ENCODE assay signal across 12 mouse cellular contexts in the genomic region with DNA sequence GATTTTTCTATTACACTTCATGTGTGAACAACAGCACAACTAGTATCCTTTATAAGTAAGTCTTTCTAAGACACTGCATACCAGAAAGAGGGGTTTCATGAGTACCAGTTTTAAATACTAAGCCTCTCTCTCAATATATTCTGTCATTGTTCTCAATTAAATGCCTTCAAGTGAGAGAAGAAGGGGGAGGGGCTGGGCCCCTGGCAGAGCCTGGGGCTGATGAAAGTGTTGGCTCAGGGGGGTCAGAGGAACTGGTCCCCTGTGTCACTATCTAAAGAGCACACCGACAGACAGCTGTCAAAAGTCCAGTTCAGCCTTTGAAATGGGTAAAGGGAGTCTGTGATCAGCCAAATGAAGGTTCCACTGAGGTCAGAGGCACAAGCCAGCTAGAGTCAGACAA.
DNase-seq lines count a peak whose midpoint lies in the region; ATAC-seq and TF ChIP-seq lines count a peak whose summit lies in the region.
"Had no signal": no experiment of that assay in that cellular context is flagged by ENCODE, and none has a peak within 500 bp of the region (broad histone marks: within the 10 kb centered on the region; RNA-seq: fewer than 3 reads in every experiment).

No protein-coding gene starts in this region.

- no peak for TF ChIP-seq CTCF in hindbrain, postnatal 0 days (IDR thresholded peaks at IDR 0.05; ENCODE audit: low read depth)

- H3K4me2 ChIP-seq in neural tube, embryonic 13.5 days: no peak overlapping the region
- no peak overlapping the region for H3K4me2 ChIP-seq in forebrain, embryonic 16.5 days (ENCODE audit: low read length)
- no peak overlapping the region for H3K4me2 ChIP-seq in hindbrain, postnatal 0 days (ENCODE audit: low read depth, low read length)
- H3K4me2 ChIP-seq: neural tube, embryonic 12.5 days had no signal

- H3K4me1 ChIP-seq in neural tube, embryonic 13.5 days (replicated peaks): peaks cover 35% of the 10 kb centered on the region
- peaks cover 32% of the 10 kb centered on the region for H3K4me1 ChIP-seq in forebrain, embryonic 16.5 days (replicated peaks; ENCODE audit: control insufficient read depth, insufficient read depth, low read length)
- H3K4me1 ChIP-seq in hindbrain, postnatal 0 days (ENCODE audit: insufficient read depth, low read length): peaks cover 25% of the 10 kb centered on the region

- H3K9ac ChIP-seq in neural tube, embryonic 13.5 days: no peak overlapping the region
- no peak overlapping the region for H3K9ac ChIP-seq in forebrain, embryonic 16.5 days (replicated peaks; ENCODE audit: low read depth, low read length)
- H3K9ac ChIP-seq in hindbrain, postnatal 0 days (replicated peaks; ENCODE audit: low read length): no peak overlapping the region
- H3K9ac ChIP-seq: neural tube, embryonic 12.5 days had no signal

- no peak for ATAC-seq in neural tube, embryonic 13.5 days (ENCODE audit: low read depth)
- ATAC-seq in forebrain, embryonic 16.5 days: 0 out of 2 replicates have a peak, but pooled peaks have one; percentile 7
- no peak for ATAC-seq in hindbrain, postnatal 0 days

- H3K27me3 ChIP-seq in neural tube, embryonic 13.5 days: no peaks in the 10 kb centered on the region
- H3K27me3 ChIP-seq in forebrain, embryonic 16.5 days (replicated peaks; ENCODE audit: control insufficient read depth, insufficient read depth, low read length): no peaks in the 10 kb centered on the region
- no peaks in the 10 kb centered on the region for H3K27me3 ChIP-seq in hindbrain, postnatal 0 days (ENCODE audit: insufficient read depth, low read length)
- H3K27me3 ChIP-seq: neural tube, embryonic 12.5 days had no signal

- no peaks in the 10 kb centered on the region for H3K36me3 ChIP-seq in neural tube, embryonic 13.5 days
- H3K36me3 ChIP-seq in forebrain, embryonic 16.5 days (ENCODE audit: control insufficient read depth, insufficient read depth): no peaks in the 10 kb centered on the region
- H3K36me3 ChIP-seq in hindbrain, postnatal 0 days (ENCODE audit: insufficient read depth, low read length): no peaks in the 10 kb centered on the region
- H3K36me3 ChIP-seq: neural tube, embryonic 12.5 days had no signal

- no peaks in the 10 kb centered on the region for H3K9me3 ChIP-seq in neural tube, embryonic 13.5 days
- H3K9me3 ChIP-seq in forebrain, embryonic 16.5 days (ENCODE audit: control insufficient read depth, low read length): no peaks in the 10 kb centered on the region
- no peaks in the 10 kb centered on the region for H3K9me3 ChIP-seq in hindbrain, postnatal 0 days (ENCODE audit: low read length)
- H3K9me3 ChIP-seq: neural tube, embryonic 12.5 days had no signal

- H3K4me3 ChIP-seq in neural tube, embryonic 13.5 days: no peak overlapping the region
- no peak overlapping the region for H3K4me3 ChIP-seq in forebrain, embryonic 16.5 days (replicated peaks; ENCODE audit: low read length)
- no peak overlapping the region for H3K4me3 ChIP-seq in hindbrain, postnatal 0 days (ENCODE audit: low read length)
- H3K4me3 ChIP-seq: neural tube, embryonic 12.5 days had no signal

- 34% methylated on average over 1 of the region's 1 CpGs for WGBS in neural tube, embryonic 13.5 days
- WGBS in forebrain, embryonic 16.5 days: 7% methylated on average over 1 of the region's 1 CpGs
- WGBS in hindbrain, postnatal 0 days: 21% methylated on average over 1 of the region's 1 CpGs

- DNase-seq in neural tube, embryonic 10.5 days (ENCODE audit: extremely low spot score, low spot score): no peak
- no peak for DNase-seq in hindbrain, postnatal 0 days (ENCODE audit: low spot score)
- DNase-seq in ovary, postnatal 14 days (ENCODE audit: low spot score): no peak
- no peak for DNase-seq in spleen, adult 18-20 months
- DNase-seq in layer of hippocampus, postnatal 36 days: no peak
- DNase-seq: cerebellum, postnatal 36 days; kidney, postnatal 25 days; lung, adult 2 months; right cerebral cortex, adult 18-20 months had no signal

- peak overlapping the region; percentile 59; the same call in 1 of the 2 replicates for H3K27ac ChIP-seq in neural tube, embryonic 13.5 days (replicated peaks)
- peak overlapping the region; percentile 65 for H3K27ac ChIP-seq in forebrain, embryonic 16.5 days (ENCODE audit: low read length)
- 0 out of 2 replicates have a peak overlapping the region, but pooled peaks have one; percentile 20 for H3K27ac ChIP-seq in hindbrain, postnatal 0 days
- H3K27ac ChIP-seq: neural tube, embryonic 12.5 days had no signal
